Mouse (Mus musculus): ENCODE data around the gene Edrf1.

Gene Edrf1

DNA sequence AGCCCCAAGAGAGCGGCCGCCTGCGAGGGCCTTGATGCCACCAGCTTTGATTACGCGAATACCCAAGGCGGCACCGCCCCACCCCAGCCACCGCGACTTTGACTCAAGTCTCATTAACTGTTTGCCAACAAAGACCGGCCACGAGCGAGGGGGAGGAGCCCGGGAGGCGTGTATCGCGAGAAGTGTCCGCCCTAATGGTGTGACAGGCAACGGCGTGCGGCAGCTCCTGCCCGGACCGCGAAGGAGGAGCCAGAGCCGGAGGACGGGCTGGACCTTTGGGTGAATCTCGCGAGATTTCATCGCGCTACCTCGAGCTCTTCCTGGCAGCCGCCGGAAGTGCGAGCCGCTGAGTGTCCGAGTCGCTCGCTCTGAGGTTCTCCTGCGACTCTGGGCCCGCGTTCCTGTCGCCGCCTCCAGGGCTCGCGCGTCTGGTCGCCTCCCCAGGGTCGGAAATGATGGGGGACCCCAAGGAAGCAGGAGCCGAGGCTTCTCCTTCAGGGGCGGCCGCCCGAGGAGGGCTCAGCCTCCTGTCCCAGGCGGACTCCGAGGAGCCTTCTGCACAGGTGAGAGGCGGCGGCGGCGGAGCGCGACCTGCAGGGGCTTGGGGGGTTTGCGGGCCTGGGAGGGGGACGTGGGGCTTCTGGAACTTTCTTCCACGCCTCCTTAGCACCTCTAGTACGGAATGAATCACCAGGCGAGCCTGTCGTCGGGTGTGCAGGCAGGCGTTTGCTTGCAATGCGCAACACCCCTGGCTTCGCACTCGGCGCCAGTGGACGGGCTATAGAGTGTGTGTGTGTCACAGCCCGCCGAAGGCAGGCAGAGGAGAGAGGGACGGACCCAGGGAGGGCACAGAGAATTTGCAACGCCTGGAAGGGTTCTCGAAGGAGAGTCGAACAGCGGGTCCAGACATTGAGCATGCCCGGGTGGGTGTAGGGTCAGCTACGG, at the start of gene Edrf1:
TSS of gene Edrf1 (plus strand) at position 183 of the 945 bp plus-strand sequence.
- peak; percentile 98 for DNase-seq (ENCODE audit: low spot score in 2 of 2)

DNA sequence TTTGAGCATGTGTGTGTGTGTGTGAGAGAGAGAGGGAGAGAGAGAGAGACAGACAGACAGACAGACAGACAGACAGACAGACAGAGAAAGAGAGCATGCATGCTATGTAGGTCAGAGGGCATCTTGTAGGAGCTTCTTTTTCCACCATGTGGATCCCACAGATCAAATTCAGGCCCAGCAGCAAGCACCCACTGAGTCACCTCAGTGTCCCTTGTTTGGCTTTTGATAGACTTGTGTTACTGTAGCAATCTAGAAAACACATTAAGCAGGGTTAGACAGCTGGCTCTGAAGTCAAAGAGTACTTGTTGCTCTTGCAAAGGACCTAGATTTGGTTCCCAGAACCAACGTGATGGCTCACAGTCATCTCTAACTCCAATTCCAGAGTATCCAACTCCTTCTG, 45.6 kb upstream of the Edrf1 start:
- DNase-seq (ENCODE audit: low spot score in 2 of 2), result no peak

DNA sequence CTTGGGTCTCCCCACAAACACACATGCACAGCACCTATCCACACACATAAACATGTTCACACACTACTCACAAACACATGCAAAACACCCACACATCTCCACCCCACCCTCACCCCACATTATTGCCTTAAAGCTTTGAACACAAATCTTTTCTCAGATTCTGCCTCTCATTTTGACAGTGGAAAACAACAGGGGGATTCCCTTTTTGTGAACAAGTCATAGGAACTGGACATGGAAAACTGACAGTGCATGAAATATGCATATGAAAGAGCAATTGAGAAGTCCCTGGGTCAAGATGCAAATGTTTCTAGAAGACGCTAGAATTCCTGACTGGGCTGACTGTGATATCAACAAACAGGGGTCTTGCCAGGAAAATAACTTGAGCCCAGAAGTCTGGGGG, 36.8 kb upstream of the Edrf1 start:
- no peak for DNase-seq (ENCODE audit: low spot score in 2 of 2)

DNA sequence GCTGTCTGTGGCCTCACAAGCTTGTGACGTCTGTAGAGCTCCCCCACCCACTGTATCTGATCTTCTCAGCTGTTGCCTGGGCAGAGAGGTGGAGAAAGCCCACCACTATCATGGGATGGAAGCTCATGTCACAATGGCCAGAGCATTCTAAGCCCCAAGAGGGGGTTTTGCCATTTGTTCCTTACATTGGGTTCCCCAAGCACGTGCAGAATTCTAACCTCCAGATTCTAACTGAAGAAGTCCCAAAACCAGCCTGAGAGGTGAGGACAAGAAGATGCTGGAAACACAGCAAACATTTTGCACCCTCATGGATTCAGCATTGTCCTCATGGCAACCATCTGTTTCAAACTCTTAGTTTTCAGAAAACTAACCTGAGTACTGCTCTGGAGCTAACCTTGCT, 35.3 kb upstream of the Edrf1 start, which contains the start of gene Tex36:
TSS of gene Tex36 (minus strand) at position 101 of the 400 bp plus-strand sequence.
- DNase-seq (ENCODE audit: low spot score in 2 of 2), result no peak

DNA sequence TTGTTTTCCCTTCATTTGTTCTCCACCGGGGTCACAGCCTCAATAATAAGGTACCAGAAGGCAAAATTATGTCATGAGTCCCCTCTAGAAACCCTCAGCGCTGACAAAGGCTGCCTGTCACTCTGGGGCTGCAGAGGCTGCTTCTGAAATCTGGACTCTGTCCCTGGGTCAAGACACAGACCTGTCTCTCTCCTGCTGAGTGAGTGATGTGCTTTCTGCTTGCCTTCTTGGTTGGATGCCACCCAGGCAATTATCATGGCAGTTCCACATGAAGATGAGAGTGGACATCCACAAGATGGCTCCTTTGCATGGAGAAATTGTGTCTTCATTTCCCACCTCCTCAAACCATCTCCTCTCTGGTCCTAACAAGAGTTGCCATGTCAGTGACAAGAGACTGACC, 34.2 kb upstream of the Edrf1 start:
- DNase-seq (ENCODE audit: low spot score in 2 of 2), result no peak

DNA sequence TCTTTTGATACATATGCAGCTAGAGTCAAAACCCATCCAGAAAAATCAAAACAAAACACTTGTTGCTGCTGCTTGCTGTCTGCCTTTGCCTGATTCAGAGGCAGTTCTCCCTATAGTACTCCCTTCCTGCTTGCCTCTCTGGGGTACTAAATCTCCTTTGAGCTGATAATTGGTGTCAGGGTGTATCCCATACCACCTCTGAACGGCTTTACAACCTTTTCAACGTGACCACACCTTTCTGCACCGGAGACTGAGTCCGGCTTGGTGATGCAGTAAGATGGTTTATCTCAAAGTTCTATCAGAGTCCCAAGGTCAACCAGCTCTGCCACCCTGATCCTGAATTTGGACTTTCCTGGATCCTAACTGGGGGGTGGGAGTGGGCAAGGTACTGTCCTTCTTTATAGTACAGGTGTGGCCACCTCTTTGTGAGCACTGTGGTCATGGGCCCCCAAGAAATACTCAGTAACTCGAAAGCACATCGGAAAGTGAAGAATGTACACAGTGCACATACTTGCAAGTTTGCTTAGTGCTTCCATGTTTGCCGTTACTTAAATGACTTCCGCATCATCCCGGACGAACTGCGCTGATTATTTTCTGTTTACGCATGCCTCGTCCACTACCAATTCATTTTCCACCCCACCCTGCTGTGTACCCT, 32.8 kb upstream of the Edrf1 start:
- DNase-seq (ENCODE audit: low spot score in 2 of 2), result no peak

DNA sequence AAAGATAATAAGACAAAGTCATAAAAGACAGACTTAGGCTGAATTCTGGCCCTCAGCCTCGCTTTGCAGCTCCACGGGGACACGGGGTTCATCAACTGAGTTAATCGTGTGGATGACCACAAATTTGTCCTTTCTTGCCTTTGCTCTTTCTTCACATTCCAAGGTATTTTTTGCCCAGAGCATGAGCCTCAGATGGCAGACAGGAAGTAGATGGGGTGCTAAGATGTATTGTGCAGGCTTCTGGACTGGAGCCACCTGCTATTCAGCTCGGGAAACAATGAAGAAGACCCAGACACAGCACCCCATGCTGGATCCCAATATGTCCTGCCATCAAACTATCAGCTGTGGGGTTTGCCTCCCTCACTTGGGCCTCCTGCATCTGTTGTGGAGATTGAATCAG, 30.0 kb upstream of the Edrf1 start:
- DNase-seq (ENCODE audit: low spot score in 2 of 2), result no peak

DNA sequence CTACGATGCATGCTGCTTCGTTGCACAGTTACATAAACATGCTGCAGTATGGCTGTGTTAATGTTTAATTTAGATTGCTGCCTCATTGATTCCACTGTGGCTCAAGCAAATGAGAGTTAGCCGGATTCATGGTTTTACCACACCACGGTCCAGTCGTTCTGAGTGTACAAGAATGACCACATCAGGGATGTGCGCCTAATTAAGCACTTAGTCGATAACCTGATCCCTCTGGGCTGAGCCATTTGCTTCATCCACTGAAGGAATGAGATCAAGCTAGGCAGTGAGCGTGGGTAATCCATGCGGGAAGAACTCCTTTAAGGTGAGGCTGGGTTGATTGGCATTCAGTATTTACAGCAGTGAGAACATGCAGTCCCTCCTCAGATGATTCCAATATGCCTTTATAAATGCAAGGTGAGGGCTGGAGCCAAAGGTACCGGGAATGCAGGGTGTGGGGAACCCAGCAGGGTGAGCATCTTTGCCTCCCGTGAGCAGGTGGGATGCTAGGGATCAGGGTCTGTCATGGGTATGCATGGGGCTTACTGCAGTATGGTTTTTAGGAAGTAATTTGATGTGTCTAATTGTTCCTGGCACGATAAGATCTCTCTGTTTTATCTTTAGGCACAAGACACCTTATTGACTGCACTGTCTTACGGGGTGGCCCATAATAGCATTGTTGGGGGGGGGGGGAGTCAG, 29.3 kb upstream of the Edrf1 start:
- DNase-seq (ENCODE audit: low spot score in 2 of 2), result no peak

DNA sequence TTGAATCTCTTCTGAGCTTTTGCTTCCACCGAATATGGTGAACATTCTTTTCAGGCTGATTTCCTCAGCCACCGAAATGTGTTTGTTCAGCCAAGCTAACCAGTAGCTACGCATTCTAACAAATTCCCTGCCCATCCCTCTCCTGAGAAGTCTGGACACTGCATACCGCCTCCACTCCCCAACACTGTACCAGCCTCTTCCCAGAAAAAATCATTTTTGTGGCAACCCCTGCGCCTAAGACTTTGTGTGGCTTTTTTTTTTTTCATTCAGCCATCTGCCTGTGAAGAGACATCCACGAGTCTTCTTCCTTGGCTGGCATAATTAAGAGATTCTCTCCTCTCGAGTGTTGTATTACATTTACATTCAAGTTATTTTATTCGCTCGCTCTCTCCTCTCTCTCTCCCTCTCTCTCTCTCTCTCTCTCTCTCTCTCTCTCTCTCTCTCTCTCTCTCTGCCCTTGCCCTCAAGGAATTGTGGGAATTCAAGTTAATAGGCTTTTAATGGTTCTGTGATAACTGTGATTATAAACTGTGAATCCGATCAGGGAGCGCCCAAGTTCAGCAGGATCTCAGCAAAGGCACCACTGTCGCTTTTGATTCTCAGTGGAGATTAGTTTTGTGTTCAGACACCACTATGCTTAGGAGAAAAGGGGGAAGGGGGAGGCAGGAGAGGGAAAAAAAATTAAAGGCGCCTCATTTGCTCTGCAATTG, 28.6 kb upstream of the Edrf1 start:
- DNase-seq (ENCODE audit: low spot score in 2 of 2), result no peak

DNA sequence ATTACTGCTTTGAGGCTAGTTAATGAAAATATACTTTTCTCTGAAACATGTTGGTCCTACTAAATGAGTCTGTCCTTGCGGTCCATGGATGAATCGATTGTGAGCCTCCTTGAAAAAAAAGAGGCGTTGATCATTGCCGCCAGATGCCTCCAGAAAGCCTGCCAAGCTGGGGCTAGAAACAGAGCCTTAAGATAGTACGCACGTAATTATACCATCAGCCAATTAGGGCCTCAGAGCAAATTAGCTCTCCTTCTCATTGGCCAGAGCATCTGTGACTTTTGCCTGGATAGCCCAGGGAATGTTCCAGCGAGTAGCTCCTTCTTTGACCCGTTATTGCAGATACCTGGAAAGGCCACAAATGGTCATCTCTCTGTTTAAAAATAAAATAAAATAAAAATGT, 27.8 kb upstream of the Edrf1 start:
- no peak for DNase-seq (ENCODE audit: low spot score in 2 of 2)

DNA sequence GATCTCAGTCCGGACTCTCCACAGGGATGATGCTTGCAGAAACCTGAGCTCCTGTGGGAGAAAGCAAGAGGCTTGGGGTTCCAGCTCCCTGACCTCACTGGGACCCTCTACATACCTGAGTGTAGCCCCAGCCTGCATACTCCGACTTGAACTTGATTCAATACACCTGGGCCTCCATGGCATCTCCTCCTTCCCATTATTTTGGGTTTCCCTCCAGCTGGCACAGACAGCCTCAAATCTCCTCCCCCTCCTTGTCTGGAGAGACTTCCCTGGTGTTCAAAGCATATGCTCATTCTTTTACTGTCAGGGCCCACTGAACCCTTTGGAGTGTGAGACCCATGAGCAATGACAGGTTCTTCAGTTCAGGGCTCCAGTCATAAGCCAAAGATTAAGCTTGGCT, 24.4 kb upstream of the Edrf1 start:
- no peak for DNase-seq (ENCODE audit: low spot score in 2 of 2)

DNA sequence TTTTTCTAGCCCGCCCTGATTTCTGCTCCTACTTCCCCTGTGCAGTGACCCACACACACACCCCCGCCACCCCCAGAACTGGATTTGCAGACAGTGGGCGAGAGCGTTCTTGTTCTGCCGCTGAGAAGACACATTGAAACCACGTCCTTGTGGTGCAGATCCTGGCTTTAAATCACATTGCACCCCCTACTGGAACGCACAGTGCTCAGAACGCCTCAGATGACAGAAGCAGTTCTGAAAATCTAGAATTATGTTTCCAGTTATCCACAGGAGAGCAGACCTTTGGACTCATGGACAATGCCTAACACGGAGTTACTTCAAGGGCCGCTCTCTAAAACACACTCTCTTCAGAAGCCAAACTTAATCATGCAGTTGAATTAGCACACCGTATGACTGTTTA, 16.6 kb upstream of the Edrf1 start:
- DNase-seq (ENCODE audit: low spot score in 2 of 2), result no peak

DNA sequence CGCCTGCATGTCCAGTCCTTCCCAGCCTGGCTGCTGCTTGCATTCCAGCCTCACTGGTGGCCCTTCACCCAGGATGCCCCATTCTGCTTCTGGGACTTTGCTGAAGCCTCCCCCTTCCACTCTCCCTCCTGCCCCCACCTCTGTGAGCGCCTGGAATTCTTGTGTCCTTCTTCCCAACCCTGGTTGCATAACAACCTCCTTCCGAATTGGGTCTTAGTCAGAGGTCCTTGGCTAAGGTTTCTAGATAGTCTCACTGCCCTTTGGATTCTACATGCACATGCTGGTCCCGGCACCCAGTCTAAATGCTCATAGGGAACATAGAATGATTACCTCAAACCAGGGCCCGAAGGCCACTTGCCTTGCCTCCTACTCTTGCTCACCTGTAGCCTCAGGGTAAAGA, 14.1 kb upstream of the Edrf1 start:
- DNase-seq (ENCODE audit: low spot score in 2 of 2), result no peak

DNA sequence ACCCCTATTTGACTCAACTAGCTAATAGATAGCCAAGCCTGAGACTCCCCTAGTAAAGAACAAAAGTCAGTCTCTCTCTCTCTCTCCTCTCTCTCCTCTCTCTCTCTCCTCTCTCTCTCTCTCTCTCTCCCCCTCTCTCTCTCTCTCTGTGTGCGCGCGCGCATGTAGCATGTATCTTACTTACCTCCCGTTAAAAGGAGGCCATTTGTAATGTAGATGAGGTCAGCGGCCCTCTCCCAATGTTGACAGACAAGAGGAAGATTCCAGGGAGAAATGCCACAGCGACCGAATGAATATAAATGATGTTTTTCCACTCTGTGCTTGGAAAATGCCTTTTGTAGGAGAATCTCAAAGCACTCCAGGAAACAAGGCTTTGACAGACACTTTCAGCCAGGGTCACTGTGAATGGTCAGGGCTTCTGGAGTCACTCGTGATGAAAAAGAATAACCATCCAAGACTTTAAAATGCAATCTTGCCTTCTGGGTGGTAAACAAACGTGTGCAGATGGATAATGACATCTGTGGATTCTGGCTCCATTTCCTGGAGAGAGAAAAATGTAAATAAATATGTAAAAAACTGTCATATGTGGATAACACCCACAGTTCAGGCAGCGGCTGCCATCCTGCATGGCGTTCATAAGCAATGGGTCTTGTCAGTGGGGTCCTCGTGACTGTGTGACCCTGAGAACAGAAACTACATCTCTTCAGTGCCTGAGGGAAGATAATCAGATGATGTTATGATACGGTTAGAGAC, 10.0 kb upstream of the Edrf1 start:
- no peak for DNase-seq (ENCODE audit: low spot score in 2 of 2)

DNA sequence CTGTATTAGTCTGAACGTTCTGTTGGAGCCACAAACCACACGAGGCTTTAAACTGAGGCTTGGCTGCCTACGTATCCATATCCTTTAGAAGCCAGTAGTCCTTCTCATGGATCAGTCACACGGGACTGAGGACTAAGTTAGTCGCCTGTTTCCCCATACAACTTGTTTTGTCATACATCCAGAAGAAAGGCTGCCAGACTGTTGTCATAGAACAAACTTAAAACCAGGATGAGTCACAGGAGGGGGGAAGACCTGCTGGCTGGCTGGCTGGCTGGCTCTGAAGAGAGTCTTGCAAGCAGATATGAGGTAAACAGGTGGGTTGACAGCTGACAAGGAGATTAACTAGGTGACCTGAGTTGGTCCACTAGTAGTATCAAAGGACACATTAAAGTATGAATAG, 6.5 kb upstream of the Edrf1 start:
- DNase-seq (ENCODE audit: low spot score in 2 of 2), result no peak

DNA sequence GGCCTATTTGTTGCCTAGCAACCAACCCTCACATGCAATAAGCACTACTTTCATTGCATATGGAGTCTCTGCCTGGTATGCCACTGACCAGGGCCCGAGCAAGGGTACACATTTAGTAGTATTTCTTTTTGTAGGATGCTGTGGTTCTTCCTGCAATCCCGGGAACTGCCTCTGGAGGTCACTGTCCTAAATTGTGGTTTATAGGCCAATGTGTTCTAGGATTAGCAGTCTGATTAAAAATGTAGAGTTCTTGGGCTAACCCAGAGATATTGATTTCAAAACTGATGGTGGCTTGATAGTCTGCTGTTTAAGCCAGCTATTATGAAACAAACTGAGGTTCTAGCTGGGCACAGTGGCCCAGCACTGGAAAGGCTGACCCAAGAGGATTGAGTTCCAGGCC, 4.9 kb upstream of the Edrf1 start:
- peak; percentile 50 to 77 for DNase-seq (ENCODE audit: low spot score in 2 of 2)

DNA sequence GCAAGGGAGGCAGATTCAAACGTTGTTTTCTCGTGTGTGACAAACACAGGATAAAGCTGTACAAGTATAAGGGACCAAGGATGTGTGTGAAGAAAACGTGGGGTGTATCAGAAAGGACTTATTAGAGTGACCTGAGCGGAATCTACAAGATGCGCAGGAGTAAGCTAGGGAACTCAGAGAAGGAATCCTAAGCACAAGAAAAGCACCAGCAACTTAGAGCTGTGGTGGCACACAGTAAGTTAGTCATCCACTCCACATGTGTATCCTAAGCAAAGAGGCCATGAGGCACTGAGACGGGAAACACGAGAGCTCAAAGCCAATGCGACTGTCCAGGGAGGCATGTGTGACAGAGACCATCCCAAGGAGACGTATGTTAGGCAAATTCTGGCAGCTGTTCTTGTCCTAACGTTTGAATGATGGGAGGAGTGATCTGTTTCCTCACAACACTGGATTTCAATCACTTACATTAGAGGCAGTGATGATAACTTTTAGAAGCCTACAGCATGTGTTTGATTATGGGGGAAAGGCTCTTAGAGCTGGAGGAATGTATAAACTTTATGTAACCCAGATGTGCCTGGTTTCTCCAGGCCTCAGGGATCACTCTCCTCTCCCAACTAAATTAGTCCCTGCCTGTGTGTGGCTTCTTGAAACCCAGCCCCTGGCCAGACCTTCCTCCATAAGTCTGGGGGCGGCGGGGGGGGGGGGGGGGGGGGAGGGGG, 2.3 kb upstream of the Edrf1 start:
- no peak for DNase-seq (ENCODE audit: low spot score in 2 of 2)

DNA sequence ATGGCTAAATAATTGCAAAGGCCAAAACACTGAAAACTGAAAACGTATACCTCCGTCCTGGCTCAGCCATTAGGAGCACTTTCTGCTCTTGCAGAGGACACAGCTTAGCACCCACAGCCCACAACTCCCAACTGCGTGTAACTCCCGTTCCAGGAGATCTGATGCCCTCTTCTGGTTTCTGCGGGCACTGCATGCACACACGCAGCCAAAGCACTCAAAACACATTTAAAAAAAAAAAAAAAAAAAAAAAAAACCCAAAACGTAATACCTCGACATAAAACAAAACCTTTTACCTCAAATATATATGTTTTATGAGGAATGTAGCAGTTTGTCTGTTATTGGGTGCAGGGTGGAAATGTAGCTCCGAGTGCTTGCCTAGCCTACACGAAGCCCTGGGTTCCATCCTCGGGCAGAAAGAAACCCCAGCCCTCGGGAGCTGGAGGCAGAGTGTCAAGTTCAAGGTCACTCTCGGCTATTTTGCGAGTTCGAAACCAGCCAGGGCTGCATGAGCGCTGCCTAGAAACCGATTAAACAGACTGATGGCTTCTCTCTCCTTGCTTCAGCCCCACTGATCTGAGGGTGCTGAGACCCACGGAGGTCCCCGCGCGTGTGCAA, 498 bp upstream of the Edrf1 start:
- peak; percentile 84 to 93 for DNase-seq (ENCODE audit: low spot score in 2 of 2)

DNA sequence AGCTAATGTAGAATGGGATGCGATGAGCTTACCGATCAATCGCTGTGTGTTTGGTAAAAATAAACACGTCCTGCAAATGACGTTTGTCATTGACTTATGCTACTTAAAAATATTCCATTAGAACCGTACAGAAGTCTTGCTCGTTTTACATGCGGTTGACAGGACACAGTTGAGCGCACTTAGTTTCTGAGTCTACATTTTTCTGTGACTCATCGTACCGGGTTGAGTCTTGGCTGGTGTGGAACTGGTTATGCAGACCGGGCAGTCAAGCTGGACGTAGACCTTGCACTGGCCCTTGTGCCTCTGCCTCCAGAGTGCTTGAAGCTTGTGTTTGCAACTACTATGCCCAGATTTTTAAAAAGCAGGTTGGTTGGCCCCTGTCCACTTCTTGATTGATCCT, 963 bp downstream of the Edrf1 start:
- no peak for DNase-seq (ENCODE audit: low spot score in 2 of 2)

DNA sequence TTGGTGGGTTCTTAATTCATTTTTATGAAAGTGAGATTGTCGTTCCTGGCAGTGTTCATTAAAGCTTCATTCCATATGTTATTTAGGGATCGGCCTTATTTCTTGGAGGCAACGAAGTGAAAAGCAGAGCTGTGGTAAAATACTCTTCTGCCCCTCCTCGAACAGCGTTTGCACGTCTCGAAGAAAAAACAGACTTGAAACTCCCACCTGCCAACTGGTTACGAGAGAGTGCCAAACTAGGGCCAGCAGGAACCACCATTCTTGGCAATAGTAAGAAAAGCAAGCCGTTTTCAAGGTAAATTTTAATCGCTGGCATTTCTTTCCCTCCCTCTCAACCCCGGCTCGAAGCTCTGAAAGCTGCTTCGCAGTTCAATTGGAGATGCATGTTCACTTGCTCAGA, 1.5 kb downstream of the Edrf1 start:
- DNase-seq (ENCODE audit: low spot score in 2 of 2), result no peak
